Mouse (Mus musculus): ENCODE data around the gene Enox1. TPM values are rescaled to one million over a fixed set of nuclear protein-coding genes. Genes with fewer than 3 reads are reported as not detected.

The Enox1 gene
- polyA plus RNA-seq, 1 experiment: 3.1 TPM

- H3K9ac ChIP-seq (ENCODE audit: low read depth, poor library complexity, severe bottlenecking): no peak overlapping the region
- H3K27ac ChIP-seq (ENCODE audit: insufficient read depth, low read length): no peak overlapping the region
- H3K9me3 ChIP-seq (replicated peaks; ENCODE audit: control insufficient read depth, insufficient read depth, low read length, poor library complexity, severe bottlenecking): peaks cover 7% of the 10 kb centered on the region
- H3K4me3 ChIP-seq (ENCODE audit: low read depth, low read length): no peak overlapping the region
- no peaks in the 10 kb centered on the region for H3K36me3 ChIP-seq (ENCODE audit: control insufficient read depth, insufficient read depth, low read length, poor library complexity, severe bottlenecking)
- TF ChIP-seq EP300 (IDR thresholded peaks at IDR 0.05; ENCODE audit: insufficient read depth, low read depth, low read length) (no peak), POLR2A (IDR thresholded peaks at IDR 0.05; ENCODE audit: insufficient read depth, low read length) (no peak), CTCF (IDR thresholded peaks at IDR 0.05; ENCODE audit: low read depth, low read length) (no peak)
- no peaks in the 10 kb centered on the region for H3K27me3 ChIP-seq (ENCODE audit: control insufficient read depth, insufficient read depth, low read length, poor library complexity, severe bottlenecking)
- no peaks in the 10 kb centered on the region for H3K4me1 ChIP-seq (ENCODE audit: control insufficient read depth, insufficient read depth, low read length)
Observed at GRCm38 (mm10) chr14:77421031-77421430, 264.5 kb downstream of the Enox1 start.

GRCm38 (mm10) chr14:77423194-77423593 is 266.6 kb downstream of the Enox1 start:
- H3K4me3 ChIP-seq (ENCODE audit: low read depth, low read length): no peak overlapping the region
- no peak overlapping the region for H3K9ac ChIP-seq (ENCODE audit: low read depth, poor library complexity, severe bottlenecking)
- H3K27me3 ChIP-seq (ENCODE audit: control insufficient read depth, insufficient read depth, low read length, poor library complexity, severe bottlenecking): no peaks in the 10 kb centered on the region
- no peaks in the 10 kb centered on the region for H3K4me1 ChIP-seq (ENCODE audit: control insufficient read depth, insufficient read depth, low read length)
- TF ChIP-seq EP300 (IDR thresholded peaks at IDR 0.05; ENCODE audit: insufficient read depth, low read depth, low read length): no peak
- TF ChIP-seq POLR2A (IDR thresholded peaks at IDR 0.05; ENCODE audit: insufficient read depth, low read length): no peak
- TF ChIP-seq CTCF (IDR thresholded peaks at IDR 0.05; ENCODE audit: low read depth, low read length): no peak
- H3K27ac ChIP-seq (ENCODE audit: insufficient read depth, low read length): no peak overlapping the region
- no peaks in the 10 kb centered on the region; the same call in 1 of the 2 replicates for H3K9me3 ChIP-seq (replicated peaks; ENCODE audit: control insufficient read depth, insufficient read depth, low read length, poor library complexity, severe bottlenecking)
- no peaks in the 10 kb centered on the region for H3K36me3 ChIP-seq (ENCODE audit: control insufficient read depth, insufficient read depth, low read length, poor library complexity, severe bottlenecking)

DNA sequence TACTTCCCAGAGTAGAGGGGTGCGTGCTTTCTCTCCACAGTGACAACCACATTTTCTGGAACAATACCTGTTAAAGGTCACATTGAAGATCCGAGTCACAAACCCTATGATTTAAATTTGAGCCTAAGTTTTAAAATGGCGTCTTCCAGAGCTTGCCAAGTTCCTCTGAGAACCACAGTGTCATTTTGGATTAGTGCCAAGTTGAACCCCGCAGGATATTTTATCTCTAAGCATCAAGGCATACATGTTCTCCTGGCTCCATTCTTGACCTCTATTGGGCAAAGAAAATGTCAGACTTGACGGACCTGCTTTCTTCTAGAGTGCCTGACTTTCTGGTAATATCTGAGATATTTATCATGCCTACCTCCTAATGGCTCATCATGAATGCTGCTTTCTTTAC is 282.9 kb downstream of the Enox1 start:
- no peaks in the 10 kb centered on the region; the same call in 1 of the 2 replicates for H3K27me3 ChIP-seq (ENCODE audit: control insufficient read depth, insufficient read depth, low read length, poor library complexity, severe bottlenecking)
- no peak overlapping the region for H3K27ac ChIP-seq (ENCODE audit: insufficient read depth, low read length)
- no peaks in the 10 kb centered on the region for H3K9me3 ChIP-seq (replicated peaks; ENCODE audit: control insufficient read depth, insufficient read depth, low read length, poor library complexity, severe bottlenecking)
- TF ChIP-seq EP300 (IDR thresholded peaks at IDR 0.05; ENCODE audit: insufficient read depth, low read depth, low read length) (no peak), POLR2A (IDR thresholded peaks at IDR 0.05; ENCODE audit: insufficient read depth, low read length) (no peak), CTCF (IDR thresholded peaks at IDR 0.05; ENCODE audit: low read depth, low read length) (no peak)
- no peak overlapping the region for H3K4me3 ChIP-seq (ENCODE audit: low read depth, low read length)
- H3K4me1 ChIP-seq (ENCODE audit: control insufficient read depth, insufficient read depth, low read length): no peaks in the 10 kb centered on the region
- H3K36me3 ChIP-seq (ENCODE audit: control insufficient read depth, insufficient read depth, low read length, poor library complexity, severe bottlenecking): no peaks in the 10 kb centered on the region
- no peak overlapping the region for H3K9ac ChIP-seq (ENCODE audit: low read depth, poor library complexity, severe bottlenecking)

- no peak for TF ChIP-seq EP300 (IDR thresholded peaks at IDR 0.05; ENCODE audit: insufficient read depth, low read depth, low read length)
- Histone ChIP-seq H3K27ac (ENCODE audit: insufficient read depth, low read length) (no peak overlapping the region), H3K9me3 (replicated peaks; ENCODE audit: control insufficient read depth, insufficient read depth, low read length, poor library complexity, severe bottlenecking) (no peaks in the 10 kb centered on the region), H3K27me3 (ENCODE audit: control insufficient read depth, insufficient read depth, low read length, poor library complexity, severe bottlenecking) (no peaks in the 10 kb centered on the region; the same call in 1 of the 2 replicates), H3K36me3 (ENCODE audit: control insufficient read depth, insufficient read depth, low read length, poor library complexity, severe bottlenecking) (no peaks in the 10 kb centered on the region), H3K9ac (ENCODE audit: low read depth, poor library complexity, severe bottlenecking) (no peak overlapping the region), H3K4me1 (ENCODE audit: control insufficient read depth, insufficient read depth, low read length) (no peaks in the 10 kb centered on the region), H3K4me3 (ENCODE audit: low read depth, low read length) (no peak overlapping the region)
Observed at GRCm38 (mm10) chr14:77440805-77441204, 284.2 kb downstream of the Enox1 start.

- no peaks in the 10 kb centered on the region for H3K36me3 ChIP-seq (ENCODE audit: control insufficient read depth, insufficient read depth, low read length, poor library complexity, severe bottlenecking)
- no peak overlapping the region for H3K27ac ChIP-seq (ENCODE audit: insufficient read depth, low read length)
- no peaks in the 10 kb centered on the region; the same call in 1 of the 2 replicates for H3K27me3 ChIP-seq (ENCODE audit: control insufficient read depth, insufficient read depth, low read length, poor library complexity, severe bottlenecking)
- H3K4me3 ChIP-seq (ENCODE audit: low read depth, low read length): no peak overlapping the region
- H3K9ac ChIP-seq (ENCODE audit: low read depth, poor library complexity, severe bottlenecking): no peak overlapping the region
- TF ChIP-seq EP300 (IDR thresholded peaks at IDR 0.05; ENCODE audit: insufficient read depth, low read depth, low read length): no peak
- no peak for TF ChIP-seq CTCF (IDR thresholded peaks at IDR 0.05; ENCODE audit: low read depth, low read length)
- no peak for TF ChIP-seq POLR2A (IDR thresholded peaks at IDR 0.05; ENCODE audit: insufficient read depth, low read length)
- H3K9me3 ChIP-seq (replicated peaks; ENCODE audit: control insufficient read depth, insufficient read depth, low read length, poor library complexity, severe bottlenecking): no peaks in the 10 kb centered on the region
- H3K4me1 ChIP-seq (ENCODE audit: control insufficient read depth, insufficient read depth, low read length): no peaks in the 10 kb centered on the region
Observed at GRCm38 (mm10) chr14:77441541-77441940, 285.0 kb downstream of the Enox1 start.

- no peaks in the 10 kb centered on the region for H3K4me1 ChIP-seq (ENCODE audit: control insufficient read depth, insufficient read depth, low read length)
- no peaks in the 10 kb centered on the region for H3K36me3 ChIP-seq (ENCODE audit: control insufficient read depth, insufficient read depth, low read length, poor library complexity, severe bottlenecking)
- no peak overlapping the region for H3K27ac ChIP-seq (ENCODE audit: insufficient read depth, low read length)
- no peak overlapping the region for H3K4me3 ChIP-seq (ENCODE audit: low read depth, low read length)
- no peaks in the 10 kb centered on the region for H3K9me3 ChIP-seq (replicated peaks; ENCODE audit: control insufficient read depth, insufficient read depth, low read length, poor library complexity, severe bottlenecking)
- no peaks in the 10 kb centered on the region; the same call in 1 of the 2 replicates for H3K27me3 ChIP-seq (ENCODE audit: control insufficient read depth, insufficient read depth, low read length, poor library complexity, severe bottlenecking)
- H3K9ac ChIP-seq (ENCODE audit: low read depth, poor library complexity, severe bottlenecking): no peak overlapping the region
- TF ChIP-seq POLR2A (IDR thresholded peaks at IDR 0.05; ENCODE audit: insufficient read depth, low read length) (no peak), CTCF (IDR thresholded peaks at IDR 0.05; ENCODE audit: low read depth, low read length) (no peak), EP300 (IDR thresholded peaks at IDR 0.05; ENCODE audit: insufficient read depth, low read depth, low read length) (no peak)
Observed at GRCm38 (mm10) chr14:77448001-77448400, 291.4 kb downstream of the Enox1 start.

All from ES-Bruce4 (cell line).